Mouse (Mus musculus) C2C12 (cell line): ENCODE measurements around the gene Zmynd19. TPM values are rescaled to one million over a fixed set of nuclear protein-coding genes. Genes with fewer than 3 reads are reported as not detected.
"Not testable (repeated sequence)": the region's sequence is repeated elsewhere in the genome, so short reads cannot be mapped to it uniquely, and the experiment has no call there.

Source experiments
- H3K27me3 ChIP-seq: one replicate; pipeline ENCODE4 v1.6.1; 2011; ENCODE audit not compliant: control insufficient read depth, insufficient read depth, insufficient read length
- H3K36me3 ChIP-seq: one replicate; pipeline ENCODE4 v1.6.1; 2011; ENCODE audit not compliant: control insufficient read depth, insufficient read depth
- H3K4me3 ChIP-seq: one replicate; pipeline ENCODE4 v1.5.1; 2011; ENCODE audit warnings: mild to moderate bottlenecking, control low read depth; ENCODE audit not compliant: poor library complexity, insufficient read depth, severe bottlenecking
- H3K79me2 ChIP-seq: one replicate; pipeline ENCODE4 v1.6.1; 2011; ENCODE audit not compliant: control insufficient read depth, insufficient read depth
- H3K79me3 ChIP-seq: one replicate; pipeline ENCODE4 v1.6.1; 2011; ENCODE audit warnings: low read depth, control low read depth
- H3ac ChIP-seq: one replicate; pipeline ENCODE3; 2011; ENCODE audit warnings: low read depth; ENCODE audit not compliant: control insufficient read depth, insufficient read length
- CEBPB ChIP-seq: IDR thresholded peaks from one replicate; pipeline ENCODE4 v1.6.1; 2011; ENCODE audit warnings: low read depth, mild to moderate bottlenecking, control low read depth, moderate library complexity
- CTCF ChIP-seq: IDR thresholded peaks from one replicate; pipeline ENCODE4 v1.5.1; 2011; ENCODE audit not compliant: control insufficient read depth, insufficient read depth, insufficient read length
- FOSL1 ChIP-seq: IDR thresholded peaks from one replicate; pipeline ENCODE4 v1.8.0; 2011; ENCODE audit warnings: mild to moderate bottlenecking, low read length; ENCODE audit not compliant: poor library complexity, insufficient read depth, severe bottlenecking
- MAX ChIP-seq: IDR thresholded peaks from one replicate; pipeline ENCODE4 v1.6.1; 2011; ENCODE audit warnings: mild to moderate bottlenecking, control low read depth
- MYOD1 ChIP-seq: IDR thresholded peaks from one replicate; pipeline ENCODE4 v1.6.1; 2011; ENCODE audit warnings: low read depth; ENCODE audit not compliant: control insufficient read depth, insufficient read length
- MYOG ChIP-seq: IDR thresholded peaks from one replicate; pipeline ENCODE4 v1.6.1; 2011; ENCODE audit not compliant: control insufficient read depth, insufficient read length; ENCODE audit errors: extremely low read depth
- USF1 ChIP-seq: IDR thresholded peaks from one replicate; pipeline ENCODE4 v1.6.1; 2011; ENCODE audit warnings: low read depth, mild to moderate bottlenecking, control low read depth, moderate library complexity
- polyA plus RNA-seq: library from polyadenylated mRNA; unstranded; fragments of >200 nt; fragmentation: generic; extraction: Trizol; gene quantifications from one replicate; pipeline ENCODE4 v1.2.1, GENCODE M21; 2012; ENCODE audit warnings: missing spikeins

The Zmynd19 gene
- polyA plus RNA-seq, 1 experiment, result 35.8 TPM

GRCm38 (mm10) chr2:24934441-24934963, 15.1 kb upstream of the Zmynd19 start:
- TF ChIP-seq MYOD1 (no peak), MAX (no peak), CTCF (no peak), USF1 (no peak), CEBPB (no peak), FOSL1 (no peak), MYOG (no peak)
- peak overlapping the region; percentile 77 for H3ac ChIP-seq
- H3K27me3 ChIP-seq, result peaks cover 8% of the 10 kb centered on the region

GRCm38 (mm10) chr2:24935057-24935796, 14.4 kb upstream of the Zmynd19 start, which contains the start of gene Arrdc1:
Gene Arrdc1, minus strand, starts transcription at chr2:24935252.
- Histone ChIP-seq H3K4me3 (peak within 1 kb of the TSS; percentile 42), H3K27me3 (peaks cover 8% of the 10 kb centered on the region), H3K79me2 (no peaks in the 10 kb centered on the region), H3ac (peak within 1 kb of the TSS; percentile 77), H3K36me3 (no peaks in the 10 kb centered on the region), H3K79me3 (no peaks in the 10 kb centered on the region)
- TF ChIP-seq FOSL1 (no peak), MYOD1 (peak; percentile 50), CEBPB (no peak), USF1 (no peak), MAX (peak; percentile 45)

More at GRCm38 (mm10) chr2:24934441-24934963, 15.1 kb upstream of the Zmynd19 start:
- Histone ChIP-seq H3K79me2 (no peaks in the 10 kb centered on the region), H3K4me3 (peak overlapping the region; percentile 42), H3K79me3 (no peaks in the 10 kb centered on the region), H3K36me3 (no peaks in the 10 kb centered on the region)

- no peaks in the 10 kb centered on the region for H3K36me3 ChIP-seq
- TF ChIP-seq MYOG, result no peak
Measured at GRCm38 (mm10) chr2:24942092-24942491, 7.5 kb upstream of the Zmynd19 start.

GRCm38 (mm10) chr2:24944304-24944703, 5.3 kb upstream of the Zmynd19 start:
- not testable (repeated sequence) for H3K79me3 ChIP-seq, H3ac ChIP-seq, H3K4me3 ChIP-seq, H3K79me2 ChIP-seq, H3K36me3 ChIP-seq
- peaks cover 10% of the 10 kb centered on the region for H3K27me3 ChIP-seq

More at GRCm38 (mm10) chr2:24942092-24942491, 7.5 kb upstream of the Zmynd19 start:
- Histone ChIP-seq H3K79me3 (no peaks in the 10 kb centered on the region), H3K27me3 (peaks cover 15% of the 10 kb centered on the region), H3K4me3 (no peak overlapping the region), H3ac (no peak overlapping the region), H3K79me2 (no peaks in the 10 kb centered on the region)

- peaks cover 7% of the 10 kb centered on the region for H3K27me3 ChIP-seq
- H3ac ChIP-seq, result peak overlapping the region; percentile 96
- H3K4me3 ChIP-seq, result peak overlapping the region; percentile 82
- H3K36me3 ChIP-seq, result peaks cover 38% of the 10 kb centered on the region
- peaks cover 34% of the 10 kb centered on the region for H3K79me2 ChIP-seq
- H3K79me3 ChIP-seq, result peaks cover 12% of the 10 kb centered on the region
- TF ChIP-seq MYOD1, result no peak
- no peak for TF ChIP-seq USF1
- no peak for TF ChIP-seq FOSL1
- no peak for TF ChIP-seq MAX
- no peak for TF ChIP-seq MYOG
- no peak for TF ChIP-seq CEBPB
- TF ChIP-seq CTCF, result no peak
Measured at GRCm38 (mm10) chr2:24950189-24950535, 570 bp downstream of the Zmynd19 start.

GRCm38 (mm10) chr2:24952537-24953055, 3.0 kb downstream of the Zmynd19 start:
- Histone ChIP-seq H3K27me3 (no peaks in the 10 kb centered on the region), H3K36me3 (peaks cover 62% of the 10 kb centered on the region), H3ac (no peak overlapping the region), H3K79me2 (peaks cover 42% of the 10 kb centered on the region), H3K4me3 (no peak overlapping the region), H3K79me3 (peaks cover 16% of the 10 kb centered on the region)
- TF ChIP-seq USF1 (no peak), CTCF (no peak), CEBPB (no peak), MAX (no peak), FOSL1 (no peak), MYOG (no peak), MYOD1 (no peak)
